Mouse (Mus musculus) testis, adult 2 months (tissue): Measurements from ENCODE around the gene Zbtb38.

Experiments
- CTCF ChIP-seq: fragments of 200-500 bp; IDR thresholded peaks from 2 replicates; pipeline ENCODE4 v1.5.1; 2012; ENCODE audit warnings: low read depth, mild to moderate bottlenecking, inconsistent platforms, low read length, moderate library complexity; ENCODE audit not compliant: control insufficient read depth, insufficient read depth, insufficient replicate concordance
- POLR2A ChIP-seq: fragments of 200-500 bp; IDR thresholded peaks from 2 replicates; pipeline ENCODE4 v1.6.1; 2012; ENCODE audit warnings: low read depth, mild to moderate bottlenecking, inconsistent platforms, low read length, moderate library complexity; ENCODE audit not compliant: control insufficient read depth

DNA sequence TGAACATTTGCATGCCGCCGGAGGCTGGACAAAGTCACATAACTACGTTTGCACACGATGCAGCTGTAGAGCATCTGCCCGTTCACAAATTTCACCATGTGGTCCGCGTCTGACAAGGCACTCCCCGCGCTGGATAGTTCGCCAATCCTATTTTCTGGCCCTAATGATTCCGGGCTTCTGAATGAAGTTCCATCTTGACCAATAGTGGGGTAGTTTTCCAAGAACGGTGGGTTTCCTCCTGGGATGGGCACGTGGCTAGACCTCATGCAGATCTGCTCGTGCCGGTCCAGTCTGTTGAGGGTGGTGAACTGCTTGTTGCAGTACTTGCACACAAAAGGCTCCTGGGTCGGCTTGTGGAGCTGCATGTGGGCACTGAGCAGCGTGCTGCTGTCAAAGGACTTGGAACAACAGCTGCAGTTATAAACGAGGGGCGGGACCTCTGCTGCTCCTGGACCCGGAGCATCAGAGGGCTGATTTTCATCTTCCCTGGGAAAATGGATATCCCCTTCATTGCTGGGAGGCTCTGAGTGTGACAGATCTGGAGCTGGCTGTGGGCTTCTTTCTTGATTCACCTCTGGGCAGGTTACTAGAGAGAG is 64.9 kb downstream of the Zbtb38 start:
- TF ChIP-seq CTCF (no peak), POLR2A (no peak)
